Mouse (Mus musculus) megakaryocyte-erythroid progenitor cell, adult 5 weeks (primary cell): ENCODE measurements around the gene Cryz. TPM values are rescaled to one million over a fixed set of nuclear protein-coding genes. Genes with fewer than 3 reads are reported as not detected.

ENCODE experiments used
- polyA plus RNA-seq: library from polyadenylated mRNA; stranded (reverse); fragments of >175 nt; gene quantifications from 2 replicates; pipeline ENCODE4 v1.2.3, GENCODE M21; 2012

Gene Cryz
- 1.0 TPM in 2 replicates for polyA plus RNA-seq

GRCm38 (mm10) chr3:154596488-154596933, at the start of gene Cryz:
Gene Cryz, plus strand, starts transcription at chr3:154596711.

GRCm38 (mm10) chr3:154596934-154597554, 533 bp downstream of the Cryz start, which contains the start of gene Tyw3:
Gene Tyw3, minus strand, starts transcription at chr3:154597104.

GRCm38 (mm10) chr3:154663545-154663944, 67.0 kb downstream of the Cryz start, which contains the start of gene Erich3:
Gene Erich3, plus strand, starts transcription at chr3:154663859.

Other genes starting within 250 kb of the Cryz start
- 3.8 and 4.1 TPM in 2 replicates for gene Tyw3, start 393 bp downstream of the Cryz start, polyA plus RNA-seq
- gene Erich3, start 67.1 kb downstream of the Cryz start, polyA plus RNA-seq = not detected in 2 replicates